In genomic region chr2:49272295-49272967, GRCm38 (mm10) we compare ENCODE assay signal across 10 mouse cellular contexts.
DNase-seq lines count a peak whose midpoint lies in the region; ATAC-seq and TF ChIP-seq lines count a peak whose summit lies in the region.
"Had no signal": no experiment of that assay in that cellular context is flagged by ENCODE, and none has a peak within 500 bp of the region (broad histone marks: within the 10 kb centered on the region; RNA-seq: fewer than 3 reads in every experiment).

No protein-coding gene starts in this region.

- no peaks in the 10 kb centered on the region for H3K79me2 ChIP-seq in heart, adult 2 months (replicated peaks; ENCODE audit: control insufficient read depth, insufficient read depth, low read length)

- no peaks in the 10 kb centered on the region for H3K4me1 ChIP-seq in heart, embryonic 11.5 days (ENCODE audit: control insufficient read depth, insufficient read depth, low read length)
- H3K4me1 ChIP-seq in forebrain, embryonic 13.5 days: peaks cover 10% of the 10 kb centered on the region
- no peaks in the 10 kb centered on the region for H3K4me1 ChIP-seq in limb, embryonic 13.5 days
- peaks cover 8% of the 10 kb centered on the region; the same call in 1 of the 2 replicates for H3K4me1 ChIP-seq in neural tube, embryonic 15.5 days
- no peaks in the 10 kb centered on the region for H3K4me1 ChIP-seq in heart, adult 2 months (ENCODE audit: control insufficient read depth, insufficient read depth, low read length)
- no peaks in the 10 kb centered on the region for H3K4me1 ChIP-seq in heart, embryonic 10.5 days

- peak; percentile 81 for DNase-seq in heart, adult 11 months
- no peak for DNase-seq in heart, adult 2 months
- no peak for DNase-seq in heart, embryonic 10.5 days (ENCODE audit: low spot score)
- no peak for DNase-seq in c-Kit-positive CD71-positive TER-119-positive erythroid progenitor cells, embryonic 14.5 days (ENCODE audit: low spot score)
- DNase-seq: spleen, adult 18-20 months had no signal

- H3K36me3 ChIP-seq in heart, embryonic 11.5 days (ENCODE audit: control insufficient read depth, insufficient read depth, low read length): no peaks in the 10 kb centered on the region
- no peaks in the 10 kb centered on the region for H3K36me3 ChIP-seq in forebrain, embryonic 13.5 days (ENCODE audit: poor library complexity, severe bottlenecking)
- peaks cover under 1% of the 10 kb centered on the region; the same call in 1 of the 2 replicates for H3K36me3 ChIP-seq in limb, embryonic 13.5 days
- H3K36me3 ChIP-seq in neural tube, embryonic 15.5 days: 0 out of 2 replicates have a peak, but pooled peaks cover 7% of the 10 kb centered on the region
- no peaks in the 10 kb centered on the region for H3K36me3 ChIP-seq in heart, adult 2 months (ENCODE audit: control insufficient read depth, insufficient read depth, low read length)
- 0 out of 2 replicates have a peak, but pooled peaks cover 2% of the 10 kb centered on the region for H3K36me3 ChIP-seq in heart, embryonic 10.5 days

- TF ChIP-seq POLR2A in heart, adult 2 months (IDR thresholded peaks at IDR 0.05; ENCODE audit: insufficient read depth, low read depth, low read length): no peak

- H3K9me3 ChIP-seq in heart, embryonic 11.5 days (replicated peaks; ENCODE audit: control insufficient read depth, low read length): no peaks in the 10 kb centered on the region
- H3K9me3 ChIP-seq in forebrain, embryonic 13.5 days (replicated peaks): no peaks in the 10 kb centered on the region
- no peaks in the 10 kb centered on the region for H3K9me3 ChIP-seq in limb, embryonic 13.5 days
- H3K9me3 ChIP-seq in neural tube, embryonic 15.5 days (replicated peaks): no peaks in the 10 kb centered on the region
- H3K9me3 ChIP-seq in heart, embryonic 10.5 days: no peaks in the 10 kb centered on the region

- no peak for ATAC-seq in heart, embryonic 11.5 days (replicated peaks; ENCODE audit: insufficient number of reproducible peaks, low FRiP score, low TSS enrichment)
- peak; percentile 89 for ATAC-seq in forebrain, embryonic 13.5 days
- ATAC-seq in limb, embryonic 13.5 days (ENCODE audit: low FRiP score, low read depth): peak; percentile 48
- peak; percentile 88 for ATAC-seq in neural tube, embryonic 15.5 days (ENCODE audit: low FRiP score)
- ATAC-seq: lung, postnatal 0 days had no signal

- H3K4me2 ChIP-seq in heart, embryonic 11.5 days: no peak overlapping the region
- H3K4me2 ChIP-seq in forebrain, embryonic 13.5 days: peak overlapping the region; percentile 14
- H3K4me2 ChIP-seq in limb, embryonic 13.5 days (replicated peaks): no peak overlapping the region
- peak overlapping the region; percentile 25; the same call in 1 of the 2 replicates for H3K4me2 ChIP-seq in neural tube, embryonic 15.5 days

- H3K4me3 ChIP-seq in heart, embryonic 11.5 days (ENCODE audit: low read depth, low read length): no peak overlapping the region
- no peak overlapping the region for H3K4me3 ChIP-seq in forebrain, embryonic 13.5 days
- H3K4me3 ChIP-seq in limb, embryonic 13.5 days: no peak overlapping the region
- H3K4me3 ChIP-seq in neural tube, embryonic 15.5 days (replicated peaks): no peak overlapping the region
- H3K4me3 ChIP-seq in heart, adult 2 months: no peak overlapping the region
- H3K4me3 ChIP-seq in heart, embryonic 10.5 days: no peak overlapping the region

- no peak overlapping the region for H3K9ac ChIP-seq in heart, embryonic 11.5 days (ENCODE audit: low read depth, low read length)
- no peak overlapping the region for H3K9ac ChIP-seq in forebrain, embryonic 13.5 days
- no peak overlapping the region for H3K9ac ChIP-seq in limb, embryonic 13.5 days
- H3K9ac ChIP-seq in neural tube, embryonic 15.5 days (replicated peaks): no peak overlapping the region
- no peak overlapping the region for H3K9ac ChIP-seq in heart, adult 2 months (ENCODE audit: low read depth, low read length)

- no peaks in the 10 kb centered on the region for H3K27me3 ChIP-seq in heart, embryonic 11.5 days (ENCODE audit: control insufficient read depth, insufficient read depth, low read length)
- H3K27me3 ChIP-seq in forebrain, embryonic 13.5 days: no peaks in the 10 kb centered on the region
- no peaks in the 10 kb centered on the region for H3K27me3 ChIP-seq in limb, embryonic 13.5 days
- H3K27me3 ChIP-seq in neural tube, embryonic 15.5 days (replicated peaks): no peaks in the 10 kb centered on the region
- no peaks in the 10 kb centered on the region for H3K27me3 ChIP-seq in heart, adult 2 months (ENCODE audit: control insufficient read depth, insufficient read depth, low read length)
- no peaks in the 10 kb centered on the region for H3K27me3 ChIP-seq in heart, embryonic 10.5 days (ENCODE audit: insufficient read depth, poor library complexity, severe bottlenecking)

- H3K27ac ChIP-seq in heart, embryonic 11.5 days (ENCODE audit: low read depth, low read length): no peak overlapping the region
- 0 out of 2 replicates have a peak overlapping the region, but pooled peaks have one; percentile 7 for H3K27ac ChIP-seq in forebrain, embryonic 13.5 days
- no peak overlapping the region for H3K27ac ChIP-seq in limb, embryonic 13.5 days
- H3K27ac ChIP-seq in neural tube, embryonic 15.5 days (replicated peaks): 0 out of 2 replicates have a peak overlapping the region, but pooled peaks have one; percentile 18
- H3K27ac ChIP-seq in heart, adult 2 months: no peak overlapping the region
- no peak overlapping the region for H3K27ac ChIP-seq in heart, embryonic 10.5 days

- no peak for TF ChIP-seq EP300 in heart, adult 2 months (IDR thresholded peaks at IDR 0.05; ENCODE audit: insufficient read depth, low read depth, low read length)

- intact Hi-C loops in heart, adult 2 months (cut with DNase I): no loop called here

- no peak for TF ChIP-seq CTCF in heart, adult 2 months (IDR thresholded peaks at IDR 0.05)

- 28% methylated on average over 11 of the region's 11 CpGs for WGBS in heart, embryonic 11.5 days (ENCODE audit: insufficient replicate concordance)
- WGBS in forebrain, embryonic 13.5 days: 19% methylated on average over 11 of the region's 11 CpGs
- 31% methylated on average over 11 of the region's 11 CpGs for WGBS in limb, embryonic 13.5 days
- 20% methylated on average over 11 of the region's 11 CpGs for WGBS in neural tube, embryonic 15.5 days
- 43% methylated on average over 11 of the region's 11 CpGs for WGBS in heart, adult 2 months
- 30% methylated on average over 11 of the region's 11 CpGs for WGBS in heart, embryonic 10.5 days

Comparison
In these comparisons a context has a peak if more than half of its experiments do, and no peak if none do; other contexts are left out.
1. H3K27ac ChIP-seq: peak in forebrain, embryonic 13.5 days (single experiment) and neural tube, embryonic 15.5 days (single experiment); none in heart, embryonic 11.5 days (single experiment), limb, embryonic 13.5 days (single experiment), heart, adult 2 months (single experiment) and heart, embryonic 10.5 days (single experiment).
2. H3K4me2 ChIP-seq: peak in forebrain, embryonic 13.5 days (single experiment) and neural tube, embryonic 15.5 days (single experiment); none in heart, embryonic 11.5 days (single experiment) and limb, embryonic 13.5 days (single experiment).